Comparison of ENCODE assay signal across 27 mouse cellular contexts in the genomic region with DNA sequence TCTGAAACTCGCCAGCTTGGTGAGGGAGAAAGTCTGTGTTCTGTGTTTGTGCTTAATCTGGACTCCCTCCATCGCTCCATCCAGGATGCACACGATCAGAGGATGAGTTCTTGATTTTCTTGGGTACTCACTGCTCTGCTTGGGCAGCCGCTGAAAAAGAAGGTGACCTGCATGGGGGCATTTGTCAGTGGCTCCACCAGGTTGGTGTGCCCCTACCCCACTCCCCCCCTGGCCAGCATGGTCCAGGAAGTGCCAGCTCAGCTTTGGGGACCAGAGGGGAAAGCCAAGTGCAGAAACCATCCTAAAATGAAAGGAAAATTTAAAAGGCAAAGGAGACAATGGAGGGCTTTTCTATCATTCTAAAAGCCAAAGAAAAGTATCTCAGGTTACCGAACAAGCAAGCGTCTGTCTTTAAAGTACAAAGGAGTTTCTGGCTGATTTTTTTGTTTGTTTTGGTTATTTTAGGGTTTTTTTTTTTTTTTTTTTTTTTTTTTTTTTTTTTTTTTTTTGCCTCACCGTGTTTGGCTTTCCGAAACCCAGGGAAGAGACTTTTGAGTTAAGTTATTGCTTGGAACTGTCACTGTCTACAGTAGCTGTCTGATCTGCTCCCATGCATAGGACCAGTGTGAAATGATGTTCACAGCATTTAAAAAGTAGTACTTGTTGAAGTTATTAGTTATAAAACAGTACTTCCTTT. TPM values are rescaled to one million over a fixed set of nuclear protein-coding genes. Genes with fewer than 3 reads are reported as not detected.
"Had no signal": no experiment of that assay in that cellular context is flagged by ENCODE, and none has a peak within 500 bp of the region (broad histone marks: within the 10 kb centered on the region; RNA-seq: fewer than 3 reads in every experiment).

No protein-coding gene starts in this region.

- H3K27ac ChIP-seq: limb, embryonic 13.5 days; liver, embryonic 12.5 days; liver, embryonic 15.5 days; lung, embryonic 15.5 days; midbrain, embryonic 12.5 days; neural tube, embryonic 12.5 days; stomach, postnatal 0 days had no signal

- H3K4me2 ChIP-seq: limb, embryonic 13.5 days; liver, embryonic 12.5 days; liver, embryonic 15.5 days; lung, embryonic 15.5 days; midbrain, embryonic 12.5 days; neural tube, embryonic 12.5 days had no signal

- ATAC-seq: liver, embryonic 12.5 days; midbrain, embryonic 16.5 days had no signal

- H3K9me3 ChIP-seq: limb, embryonic 13.5 days; liver, embryonic 12.5 days; liver, embryonic 15.5 days; lung, embryonic 15.5 days; midbrain, embryonic 12.5 days; neural tube, embryonic 12.5 days had no signal

- H3K4me3 ChIP-seq: limb, embryonic 13.5 days; liver, embryonic 12.5 days; liver, embryonic 15.5 days; lung, embryonic 15.5 days; megakaryocyte, embryonic 14.5 days; midbrain, embryonic 12.5 days; neural tube, embryonic 12.5 days had no signal

- H3K9ac ChIP-seq: limb, embryonic 13.5 days; liver, embryonic 12.5 days; liver, embryonic 15.5 days; lung, embryonic 15.5 days; midbrain, embryonic 12.5 days; neural tube, embryonic 12.5 days had no signal

- H3K4me1 ChIP-seq: liver, embryonic 12.5 days; liver, embryonic 15.5 days; lung, embryonic 15.5 days; midbrain, embryonic 12.5 days; neural tube, embryonic 12.5 days had no signal

- H3K36me3 ChIP-seq: limb, embryonic 13.5 days; liver, embryonic 12.5 days; liver, embryonic 15.5 days; lung, embryonic 15.5 days; midbrain, embryonic 12.5 days; neural tube, embryonic 12.5 days had no signal

- DNase-seq: kidney, adult 18-20 months; kidney, adult 9 months; kidney, postnatal 14 days; kidney, postnatal 4 days; left cerebral cortex, postnatal 4 days; liver; lung, adult 18-20 months; lung, postnatal 10 days; lung, postnatal 36 days; right cerebral cortex, postnatal 4 days; thymus, adult 2 months; thymus, postnatal 14 days; thymus, postnatal 4 days had no signal

RNA-seq across cellular contexts. Expression of a gene that starts 13.4 kb away (rescaled TPM):
- total RNA-seq: layer of hippocampus, adult 18-20 months; left cerebral cortex, adult 8-10 months; left cerebral cortex, postnatal 14 days; left cerebral cortex, postnatal 4 days; neutrophil, adult 5-6 weeks had no signal
- polyA plus RNA-seq: liver, embryonic 12.5 days; liver, embryonic 15.5 days; midbrain, embryonic 16.5 days; stomach, embryonic 14.5 days; stomach, postnatal 0 days had no signal
